Mouse (Mus musculus) midbrain, embryonic 14.5 days (tissue): Measurements from ENCODE around the gene Btbd9. TPM values are rescaled to one million over a fixed set of nuclear protein-coding genes. Genes with fewer than 3 reads are reported as not detected.

Experiments used
- ATAC-seq: fragments of 200-750 bp; cut with Nextera tagmentation; 2 replicates; pipeline ENCODE4 v1.8.0; 2017; ENCODE audit warnings: moderate number of reproducible peaks, moderate library complexity; ENCODE audit not compliant: low FRiP score, low TSS enrichment
- DNase-seq: peaks from one replicate; pipeline ENCODE4 v3.0.0-alpha.2; 2015
- H3K27ac ChIP-seq: fragments of 300-500 bp; sonication (generic); replicated peaks from 2 replicates; pipeline ENCODE4 v1.5.1; 2014; ENCODE audit warnings: mild to moderate bottlenecking, low read depth, low read length, moderate library complexity
- H3K27me3 ChIP-seq: fragments of 300-500 bp; sonication (generic); 2 replicates; pipeline ENCODE4 v1.6.1; 2014; ENCODE audit warnings: low read length, control low read depth, mixed read lengths; ENCODE audit not compliant: control insufficient read depth, insufficient read depth
- H3K36me3 ChIP-seq: fragments of 300-500 bp; sonication (generic); 2 replicates; pipeline ENCODE4 v1.6.1; 2014; ENCODE audit warnings: low read length, control low read depth; ENCODE audit not compliant: control insufficient read depth, insufficient read depth
- H3K4me1 ChIP-seq: fragments of 300-500 bp; sonication (generic); 2 replicates; pipeline ENCODE4 v1.6.1; 2014; ENCODE audit warnings: mild to moderate bottlenecking, antibody characterized with exemption, low read length, control low read depth; ENCODE audit not compliant: control insufficient read depth, insufficient read depth
- H3K4me2 ChIP-seq: fragments of 300-500 bp; sonication (generic); 2 replicates; pipeline ENCODE4 v1.6.1; 2014; ENCODE audit warnings: mild to moderate bottlenecking, low read length, moderate library complexity
- H3K4me3 ChIP-seq: fragments of 300-500 bp; sonication (generic); replicated peaks from 2 replicates; pipeline ENCODE4 v1.5.1; 2014; ENCODE audit warnings: low read depth, low read length
- H3K9ac ChIP-seq: fragments of 300-500 bp; sonication (generic); replicated peaks from 2 replicates; pipeline ENCODE4 v1.6.1; 2014; ENCODE audit warnings: mild to moderate bottlenecking, low read length, moderate library complexity
- H3K9me3 ChIP-seq: fragments of 300-500 bp; sonication (generic); 2 replicates; pipeline ENCODE4 v1.6.1; 2016; ENCODE audit warnings: low read length, control low read depth, mixed read lengths; ENCODE audit not compliant: control insufficient read depth
- WGBS: fragments of 180-500 bp; shearing (Covaris S2); extraction: QIAGEN DNeasy Blood & Tissue Kit; methylation state at CpG from one replicate; pipeline ENCODE4 v1.1.7; 2014; 5-methylcytosine and 5-hydroxymethylcytosine counted together
- polyA plus RNA-seq: library from polyadenylated mRNA; unstranded; fragments of >200 nt; fragmentation: Nextera tagmentation; extraction: Ambion mirVana; gene quantifications from 2 replicates; pipeline ENCODE4 v1.2.1, GENCODE M21; 2014

The Btbd9 gene
- polyA plus RNA-seq, 1 experiment from 2014 or later: 140 TPM

DNA sequence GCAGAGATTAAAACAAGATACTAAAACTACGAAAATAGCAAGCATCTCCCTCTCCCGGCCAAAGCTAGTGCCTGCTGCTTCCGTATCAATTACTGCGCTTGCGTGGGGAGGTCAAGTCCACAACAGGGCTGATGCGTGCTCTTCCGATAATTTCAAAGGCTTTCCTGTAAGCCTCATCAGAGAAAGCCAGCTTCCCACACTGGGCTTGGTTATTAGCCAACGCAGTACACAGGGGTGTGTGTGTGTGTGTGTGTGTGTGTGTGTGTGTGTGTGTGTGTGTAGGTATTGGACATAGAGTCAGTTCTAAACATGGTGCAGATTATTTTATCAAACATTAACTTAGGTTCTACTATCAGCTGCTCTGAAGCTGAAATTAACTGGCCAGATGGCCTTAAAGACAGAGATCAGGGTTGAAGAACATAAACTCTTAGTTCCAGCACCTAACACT is 30.4 kb upstream of the Btbd9 start:
- H3K9me3 ChIP-seq: no peaks in the 10 kb centered on the region
- H3K4me2 ChIP-seq: no peak overlapping the region
- H3K36me3 ChIP-seq: peaks cover 14% of the 10 kb centered on the region
- no peak overlapping the region for H3K4me3 ChIP-seq
- DNase-seq (no peak), ATAC-seq (no peak)
- H3K27me3 ChIP-seq: no peaks in the 10 kb centered on the region
- 86% methylated on average over 8 of the region's 8 CpGs for WGBS
- no peak overlapping the region for H3K9ac ChIP-seq
- H3K4me1 ChIP-seq: peaks cover 11% of the 10 kb centered on the region
- H3K27ac ChIP-seq: no peak overlapping the region

DNA sequence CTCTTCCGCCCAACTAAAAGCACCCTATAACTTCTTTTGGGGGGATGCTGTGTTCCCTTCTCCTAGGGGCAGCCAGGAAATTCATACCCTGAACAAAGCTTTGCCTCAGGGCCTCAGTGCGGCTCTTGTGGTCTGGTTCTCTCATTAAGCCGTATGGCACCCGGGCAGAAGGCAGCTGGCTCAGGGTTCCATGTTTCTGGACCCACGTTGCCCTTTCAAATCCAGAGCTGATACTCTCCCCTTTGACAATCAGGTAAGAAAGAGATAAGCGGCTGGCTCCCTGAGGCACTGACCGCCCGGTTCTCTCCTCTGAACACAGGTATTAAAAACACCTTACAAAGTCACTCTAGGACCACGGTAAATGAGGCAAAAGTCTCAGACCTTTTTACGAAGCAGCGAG is 29.9 kb upstream of the Btbd9 start:
- H3K36me3 ChIP-seq: peaks cover 15% of the 10 kb centered on the region
- no peak overlapping the region for H3K4me2 ChIP-seq
- no peak overlapping the region for H3K9ac ChIP-seq
- no peak overlapping the region for H3K4me3 ChIP-seq
- DNase-seq: no peak
- ATAC-seq: no peak
- H3K27ac ChIP-seq: no peak overlapping the region
- no peaks in the 10 kb centered on the region for H3K27me3 ChIP-seq
- peaks cover 6% of the 10 kb centered on the region; the same call in 1 of the 2 replicates for H3K4me1 ChIP-seq
- 83% methylated on average over 11 of the region's 11 CpGs for WGBS
- no peaks in the 10 kb centered on the region for H3K9me3 ChIP-seq

DNA sequence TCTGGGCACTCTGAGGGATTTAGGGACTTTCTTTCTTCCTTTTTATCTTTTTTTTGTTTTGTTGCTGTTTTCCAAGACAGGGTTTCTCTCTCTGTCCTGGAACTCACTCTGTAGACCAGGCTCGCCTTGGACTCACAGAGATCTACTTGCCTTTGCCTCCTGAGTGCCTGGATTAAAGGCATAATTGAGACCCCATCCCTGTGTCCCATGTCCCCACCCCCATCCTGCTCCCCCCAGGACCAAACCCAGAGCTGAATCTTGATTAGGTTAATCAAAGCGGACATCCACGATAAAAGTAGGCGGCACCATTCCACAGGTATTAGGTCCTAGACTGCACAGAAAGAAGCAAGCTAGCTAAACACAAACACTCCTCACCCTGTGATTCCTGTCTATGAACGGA is 28.7 kb upstream of the Btbd9 start:
- no peak for ATAC-seq
- H3K4me2 ChIP-seq: no peak overlapping the region
- no peak overlapping the region for H3K4me3 ChIP-seq
- H3K9me3 ChIP-seq: no peaks in the 10 kb centered on the region
- WGBS: 86% methylated on average over 5 of the region's 5 CpGs
- H3K4me1 ChIP-seq: 0 out of 2 replicates have a peak, but pooled peaks cover 4% of the 10 kb centered on the region
- H3K27me3 ChIP-seq: no peaks in the 10 kb centered on the region
- no peak for DNase-seq
- no peak overlapping the region for H3K9ac ChIP-seq
- peaks cover 15% of the 10 kb centered on the region for H3K36me3 ChIP-seq
- H3K27ac ChIP-seq: no peak overlapping the region

DNA sequence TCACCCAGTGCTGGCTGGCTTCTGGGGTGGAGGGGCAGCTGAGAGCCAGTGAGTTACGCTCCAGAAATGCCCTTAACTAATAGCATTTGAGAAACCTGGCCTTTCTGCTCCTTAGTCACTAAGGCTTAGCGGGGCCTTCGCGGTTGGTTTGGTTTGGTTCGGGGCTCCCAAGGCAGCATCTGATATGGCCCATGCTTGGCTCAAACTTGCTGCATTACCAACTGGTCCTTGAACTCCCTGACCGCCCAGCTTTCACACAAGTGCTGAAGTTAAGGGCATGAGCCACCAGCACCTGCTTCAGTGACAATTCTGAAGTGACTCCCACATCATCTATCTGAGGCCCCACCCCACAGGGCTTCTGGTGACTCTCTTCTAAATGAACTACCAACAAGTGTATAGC is 28.0 kb upstream of the Btbd9 start:
- WGBS: 73% methylated on average over 6 of the region's 6 CpGs
- Histone ChIP-seq H3K9me3 (no peaks in the 10 kb centered on the region), H3K27me3 (no peaks in the 10 kb centered on the region), H3K36me3 (peaks cover 15% of the 10 kb centered on the region), H3K9ac (no peak overlapping the region), H3K4me3 (no peak overlapping the region), H3K4me2 (no peak overlapping the region), H3K27ac (no peak overlapping the region), H3K4me1 (0 out of 2 replicates have a peak, but pooled peaks cover 4% of the 10 kb centered on the region)
- no peak for DNase-seq
- no peak for ATAC-seq

DNA sequence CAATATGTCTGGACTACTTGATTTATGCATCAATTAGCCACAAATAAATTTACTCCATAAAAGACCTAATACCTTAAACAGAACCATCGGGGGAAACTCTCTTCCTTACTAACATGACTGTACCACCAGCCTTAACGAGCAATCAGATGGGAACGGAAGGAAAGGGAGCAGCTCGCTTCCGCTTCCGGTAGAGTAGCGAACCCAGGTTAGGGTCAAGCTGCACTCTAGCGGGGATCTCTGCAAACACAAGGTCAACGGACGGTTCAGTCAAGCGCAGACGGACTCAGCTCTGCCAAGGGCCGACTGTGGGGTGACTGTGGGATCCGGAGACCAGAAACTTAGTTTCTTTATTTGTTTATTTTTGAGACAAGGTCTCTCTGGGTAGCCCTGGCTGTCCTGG is 25.9 kb upstream of the Btbd9 start:
- ATAC-seq (no peak), DNase-seq (no peak)
- Histone ChIP-seq H3K4me3 (no peak overlapping the region), H3K4me1 (no peaks in the 10 kb centered on the region), H3K9me3 (no peaks in the 10 kb centered on the region), H3K27ac (no peak overlapping the region), H3K4me2 (no peak overlapping the region), H3K27me3 (no peaks in the 10 kb centered on the region), H3K36me3 (peaks cover 27% of the 10 kb centered on the region), H3K9ac (no peak overlapping the region)
- WGBS: 97% methylated on average over 14 of the region's 14 CpGs

DNA sequence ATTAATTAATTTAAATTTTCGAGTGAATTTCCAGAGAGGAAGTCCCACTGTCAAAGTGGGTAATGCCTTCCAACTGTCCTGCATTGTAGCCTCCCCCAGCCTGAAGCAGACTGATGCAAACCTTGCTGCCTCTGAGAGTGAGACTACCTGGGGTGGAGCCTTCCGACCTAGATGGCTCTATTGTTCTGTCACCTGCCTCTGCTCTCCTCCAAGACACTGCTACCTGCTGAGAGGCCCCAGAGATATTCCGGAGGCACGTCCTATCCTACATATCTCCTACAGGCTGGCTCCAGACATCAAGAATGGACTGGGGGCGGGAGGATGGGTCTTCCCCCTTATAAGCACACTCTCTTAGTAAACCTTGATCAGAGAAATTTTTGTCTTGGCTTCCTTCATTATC is 22.0 kb upstream of the Btbd9 start:
- DNase-seq (no peak), ATAC-seq (no peak)
- WGBS: 79% methylated on average over 5 of the region's 5 CpGs
- Histone ChIP-seq H3K9me3 (no peaks in the 10 kb centered on the region), H3K9ac (no peak overlapping the region), H3K4me1 (0 out of 2 replicates have a peak, but pooled peaks cover 5% of the 10 kb centered on the region), H3K4me2 (no peak overlapping the region), H3K27me3 (no peaks in the 10 kb centered on the region), H3K36me3 (peaks cover 38% of the 10 kb centered on the region), H3K27ac (no peak overlapping the region), H3K4me3 (no peak overlapping the region)

DNA sequence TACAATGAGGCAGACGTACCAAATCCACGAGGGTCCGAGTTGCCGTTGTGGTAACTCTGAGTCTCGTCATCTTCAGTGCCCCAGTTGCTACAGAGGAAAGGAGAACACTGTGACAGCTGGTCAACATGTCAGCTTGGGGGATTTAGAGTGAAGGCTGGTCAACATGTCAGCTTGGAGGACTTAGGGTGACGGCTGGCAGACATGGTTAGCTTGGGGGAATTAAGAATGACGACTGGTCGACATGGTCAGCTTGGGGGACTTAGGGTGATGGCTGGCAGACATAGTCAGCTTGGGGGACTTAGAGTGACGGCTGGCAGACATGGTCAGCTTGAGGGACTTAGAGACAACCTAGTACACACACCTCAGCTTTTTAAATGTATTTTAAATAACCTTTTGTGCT is 21.5 kb upstream of the Btbd9 start:
- no peak for DNase-seq
- Histone ChIP-seq H3K27me3 (no peaks in the 10 kb centered on the region), H3K4me2 (no peak overlapping the region), H3K4me1 (0 out of 2 replicates have a peak, but pooled peaks cover 5% of the 10 kb centered on the region), H3K4me3 (no peak overlapping the region), H3K9me3 (no peaks in the 10 kb centered on the region), H3K27ac (no peak overlapping the region), H3K36me3 (peaks cover 35% of the 10 kb centered on the region), H3K9ac (no peak overlapping the region)
- 87% methylated on average over 9 of the region's 9 CpGs for WGBS
- no peak for ATAC-seq

DNA sequence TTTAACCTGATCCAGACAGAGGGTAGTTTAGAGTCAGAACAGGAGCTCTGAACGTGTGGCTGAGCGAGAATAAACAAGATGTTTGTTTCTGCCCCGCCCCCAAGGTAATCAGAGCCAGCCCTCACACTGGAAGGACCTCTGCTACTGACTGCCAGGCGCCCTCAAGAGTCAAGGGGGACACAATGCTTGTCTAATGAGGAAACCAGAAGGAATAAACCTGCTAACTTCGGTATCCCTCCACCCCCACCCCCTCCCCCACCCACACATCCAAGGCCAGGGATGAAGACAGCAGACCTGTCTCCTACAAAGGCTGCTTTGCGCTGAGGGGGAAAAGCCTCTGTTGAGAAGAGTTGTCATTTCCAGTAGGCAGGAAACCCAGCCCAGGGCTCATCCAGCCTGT is 18.6 kb upstream of the Btbd9 start:
- no peak for DNase-seq
- H3K9ac ChIP-seq: no peak overlapping the region
- H3K27ac ChIP-seq: peak overlapping the region; percentile 52

DNA sequence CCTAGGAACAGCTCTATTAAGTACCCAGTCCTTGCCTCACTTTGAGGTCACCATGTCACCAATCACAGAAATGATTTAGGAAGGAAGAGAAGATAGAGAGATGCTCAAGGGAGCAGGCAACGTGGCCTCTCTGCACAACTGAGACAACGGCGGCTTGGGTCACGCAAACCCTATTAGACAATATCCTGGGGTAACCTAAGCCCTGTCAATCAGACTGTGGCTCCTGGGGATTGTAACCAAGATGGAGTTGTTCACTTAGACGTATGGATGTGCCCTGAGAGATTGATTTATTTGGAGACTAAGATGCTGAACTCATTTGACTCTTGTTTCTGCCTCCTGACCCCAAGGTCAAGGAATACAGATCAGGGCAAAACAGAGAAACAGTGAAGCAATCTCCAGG is 18.1 kb upstream of the Btbd9 start:
- Histone ChIP-seq H3K9me3 (no peaks in the 10 kb centered on the region), H3K36me3 (peaks cover 28% of the 10 kb centered on the region), H3K9ac (no peak overlapping the region), H3K4me2 (no peak overlapping the region), H3K4me3 (no peak overlapping the region), H3K27me3 (no peaks in the 10 kb centered on the region), H3K4me1 (0 out of 2 replicates have a peak, but pooled peaks cover 5% of the 10 kb centered on the region), H3K27ac (peak overlapping the region; percentile 52)
- ATAC-seq (no peak), DNase-seq (no peak)
- WGBS: 40% methylated on average over 5 of the region's 5 CpGs

More for the DNA sequence above, 18.6 kb upstream of the Btbd9 start:
- H3K27me3 ChIP-seq: no peaks in the 10 kb centered on the region
- H3K4me1 ChIP-seq: 0 out of 2 replicates have a peak, but pooled peaks cover 5% of the 10 kb centered on the region
- no peak overlapping the region for H3K4me2 ChIP-seq
- 52% methylated on average over 6 of the region's 6 CpGs for WGBS
- no peak overlapping the region for H3K4me3 ChIP-seq
- peaks cover 28% of the 10 kb centered on the region for H3K36me3 ChIP-seq
- no peaks in the 10 kb centered on the region for H3K9me3 ChIP-seq
- ATAC-seq: no peak
